ENCODE assay signal across 22 mouse cellular contexts in the genomic region with DNA sequence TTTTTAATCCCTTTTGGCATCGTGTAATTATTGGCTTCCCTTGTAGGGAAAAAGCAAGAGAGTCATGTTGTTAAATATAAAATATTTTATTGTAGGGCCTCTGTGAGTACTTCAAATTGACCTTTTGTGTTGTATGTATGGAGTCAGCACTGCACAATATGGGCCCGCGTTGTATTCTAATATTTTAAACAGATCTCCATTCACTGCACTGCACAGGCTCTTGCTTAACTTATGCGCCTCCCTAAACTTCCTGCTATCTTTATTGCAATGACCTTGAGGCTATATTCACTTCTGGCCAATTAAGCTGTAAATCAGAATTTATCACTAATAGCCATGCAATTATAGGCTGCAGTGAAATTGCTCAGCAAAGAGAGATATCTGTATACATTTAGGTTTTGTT.
A peak's percentile ranks its signal among the peaks of the same experiment; 100 is the strongest.
DNase-seq lines count a peak whose midpoint lies in the region; ATAC-seq lines count a peak whose summit lies in the region.
"Had no signal": no experiment of that assay in that cellular context is flagged by ENCODE, and none has a peak within 500 bp of the region (broad histone marks: within the 10 kb centered on the region; RNA-seq: fewer than 3 reads in every experiment).

No protein-coding gene starts in this region.

- no peak overlapping the region for H3K4me2 ChIP-seq in kidney, embryonic 14.5 days (replicated peaks; ENCODE audit: low read depth, low read length)
- no peak overlapping the region for H3K4me2 ChIP-seq in intestine, embryonic 16.5 days (ENCODE audit: low read depth, low read length)
- H3K4me2 ChIP-seq in neural tube, embryonic 15.5 days = no peak overlapping the region
- H3K4me2 ChIP-seq: forebrain, embryonic 13.5 days; heart, embryonic 12.5 days; hindbrain, embryonic 14.5 days had no signal

- H3K27ac ChIP-seq in kidney, embryonic 14.5 days (ENCODE audit: low read depth, low read length) = no peak overlapping the region
- H3K27ac ChIP-seq in intestine, embryonic 16.5 days (ENCODE audit: low read length) = no peak overlapping the region
- H3K27ac ChIP-seq in neural tube, embryonic 15.5 days (replicated peaks) = no peak overlapping the region
- H3K27ac ChIP-seq: embryonic facial prominence, embryonic 10.5 days; forebrain, embryonic 13.5 days; heart, adult 2 months; hindbrain, embryonic 10.5 days; hindbrain, embryonic 14.5 days had no signal

- ATAC-seq in kidney, embryonic 14.5 days (ENCODE audit: low FRiP score, low TSS enrichment) = 0 out of 2 replicates have a peak, but pooled peaks have one; percentile 43
- ATAC-seq in intestine, embryonic 16.5 days = peak; percentile 94
- peak; percentile 63 for ATAC-seq in neural tube, embryonic 15.5 days (ENCODE audit: low FRiP score)
- ATAC-seq: CD4-positive, CD25-positive, alpha-beta regulatory T cell, adult 4 months; forebrain, embryonic 13.5 days; forebrain, postnatal 0 days had no signal

- H3K4me3 ChIP-seq in kidney, embryonic 14.5 days (ENCODE audit: low read length) = no peak overlapping the region
- H3K4me3 ChIP-seq in intestine, embryonic 16.5 days (ENCODE audit: low read length) = no peak overlapping the region
- H3K4me3 ChIP-seq in neural tube, embryonic 15.5 days (replicated peaks) = no peak overlapping the region
- H3K4me3 ChIP-seq: embryonic facial prominence, embryonic 10.5 days; forebrain, embryonic 13.5 days; heart, adult 2 months; heart, embryonic 12.5 days; hindbrain, embryonic 10.5 days had no signal

- no peaks in the 10 kb centered on the region for H3K9me3 ChIP-seq in kidney, embryonic 14.5 days (ENCODE audit: control insufficient read depth, low read length)
- H3K9me3 ChIP-seq in intestine, embryonic 16.5 days (ENCODE audit: control insufficient read depth, low read length) = no peaks in the 10 kb centered on the region
- H3K9me3 ChIP-seq in neural tube, embryonic 15.5 days (replicated peaks) = no peaks in the 10 kb centered on the region
- H3K9me3 ChIP-seq: embryonic facial prominence, embryonic 10.5 days; forebrain, embryonic 13.5 days; heart, embryonic 12.5 days; hindbrain, embryonic 10.5 days had no signal

- H3K4me1 ChIP-seq in kidney, embryonic 14.5 days (ENCODE audit: control insufficient read depth, insufficient read depth, low read length) = no peaks in the 10 kb centered on the region
- H3K4me1 ChIP-seq in intestine, embryonic 16.5 days (ENCODE audit: control insufficient read depth, insufficient read depth, low read length) = no peaks in the 10 kb centered on the region
- H3K4me1 ChIP-seq in neural tube, embryonic 15.5 days = no peaks in the 10 kb centered on the region
- H3K4me1 ChIP-seq: embryonic facial prominence, embryonic 10.5 days; forebrain, embryonic 13.5 days; heart, embryonic 12.5 days; hindbrain, embryonic 10.5 days had no signal

- H3K27me3 ChIP-seq in kidney, embryonic 14.5 days (ENCODE audit: control insufficient read depth, insufficient read depth, low read length) = no peaks in the 10 kb centered on the region
- H3K27me3 ChIP-seq in intestine, embryonic 16.5 days (replicated peaks; ENCODE audit: control insufficient read depth, insufficient read depth, low read length) = no peaks in the 10 kb centered on the region
- no peaks in the 10 kb centered on the region for H3K27me3 ChIP-seq in neural tube, embryonic 15.5 days (replicated peaks)
- H3K27me3 ChIP-seq: forebrain, embryonic 13.5 days; heart, embryonic 12.5 days had no signal

- H3K9ac ChIP-seq in kidney, embryonic 14.5 days (ENCODE audit: low read depth, low read length) = no peak overlapping the region
- no peak overlapping the region for H3K9ac ChIP-seq in intestine, embryonic 16.5 days (ENCODE audit: low read depth, low read length)
- H3K9ac ChIP-seq in neural tube, embryonic 15.5 days (replicated peaks) = no peak overlapping the region
- H3K9ac ChIP-seq: forebrain, embryonic 13.5 days; forebrain, postnatal 0 days; heart, embryonic 12.5 days; hindbrain, embryonic 14.5 days had no signal

- H3K36me3 ChIP-seq in kidney, embryonic 14.5 days (ENCODE audit: control insufficient read depth, insufficient read depth, low read length) = no peaks in the 10 kb centered on the region
- no peaks in the 10 kb centered on the region for H3K36me3 ChIP-seq in intestine, embryonic 16.5 days (ENCODE audit: control insufficient read depth, insufficient read depth, low read length)
- H3K36me3 ChIP-seq in neural tube, embryonic 15.5 days = no peaks in the 10 kb centered on the region
- H3K36me3 ChIP-seq: embryonic facial prominence, embryonic 10.5 days; G1E; heart, embryonic 12.5 days; hindbrain, embryonic 10.5 days had no signal

- no peak for DNase-seq in kidney, adult 9 months
- DNase-seq in brain, adult 2 months (ENCODE audit: low read depth, low spot score) = peak; percentile 6
- no peak for DNase-seq in cerebellum, adult 9-10 months
- no peak for DNase-seq in right cerebral cortex, postnatal 25 days
- DNase-seq: adrenal gland, adult 8-10 months; adrenal gland, postnatal 36 days; B cell, adult 2 months; cerebellum, adult 11-12 months; cerebellum, postnatal 10 days; forebrain, postnatal 0 days; gastrocnemius, postnatal 14 days; heart, adult 2 months had no signal

- 62% methylated on average over 4 of the region's 4 CpGs for WGBS in kidney, embryonic 14.5 days
- WGBS in intestine, embryonic 16.5 days = 58% methylated on average over 4 of the region's 4 CpGs
- WGBS in neural tube, embryonic 15.5 days = 52% methylated on average over 4 of the region's 4 CpGs

Comparison
In these comparisons a context has a peak if more than half of its experiments do, and no peak if none do; other contexts are left out.
1. ATAC-seq: peak in every context shown above with its lines; median percentile 94 in intestine, embryonic 16.5 days; 63 in neural tube, embryonic 15.5 days; 43 in kidney, embryonic 14.5 days.